Mouse (Mus musculus): ENCODE measurements around the gene Kcnd2.

- TF ChIP-seq POLR2A (IDR thresholded peaks at IDR 0.05; ENCODE audit: insufficient read depth, low read depth, low read length), result no peak
- no peak for TF ChIP-seq CTCF (IDR thresholded peaks at IDR 0.05; ENCODE audit: insufficient read depth, low read depth, low read length)
Measured at GRCm38 (mm10) chr6:21431120-21431519, 215.8 kb downstream of the Kcnd2 start.

All from olfactory bulb, adult 2 months (tissue).